9 mouse cellular contexts compared by ENCODE assay signal in the genomic region with DNA sequence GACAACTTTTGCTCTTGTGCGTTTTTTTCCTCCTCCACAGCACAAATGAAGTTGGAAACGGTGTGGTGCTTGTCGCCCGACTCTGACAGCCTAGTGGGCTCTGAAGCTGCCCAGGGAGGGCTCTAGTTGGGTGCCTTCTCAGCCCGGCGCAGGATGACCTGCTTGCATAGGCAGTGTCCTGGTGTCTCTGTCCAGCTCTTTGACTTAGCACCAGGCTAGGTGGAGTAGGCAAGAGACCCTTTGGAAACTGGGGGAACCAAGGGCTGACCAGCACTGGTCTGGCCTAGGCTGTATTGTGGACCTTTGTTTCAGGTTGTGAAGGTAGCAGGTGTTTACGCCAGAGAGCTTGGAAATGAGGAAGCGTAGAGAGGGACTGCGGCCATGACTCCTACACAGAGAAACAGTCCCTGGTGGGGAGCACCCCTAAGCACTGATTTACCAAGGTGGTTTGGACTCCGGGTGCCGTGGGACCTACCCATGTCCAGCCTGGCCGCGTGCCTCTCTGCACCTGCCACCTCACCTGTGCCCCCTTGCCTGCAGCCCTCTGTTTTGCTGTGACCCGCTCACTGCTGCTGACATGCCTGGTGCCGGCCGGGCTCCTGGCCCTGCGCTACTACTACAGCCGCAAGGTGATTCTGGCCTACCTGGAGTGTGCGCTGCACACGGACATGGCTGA. TPM values are rescaled to one million over a fixed set of nuclear protein-coding genes. Genes with fewer than 3 reads are reported as not detected.
DNase-seq lines count a peak whose midpoint lies in the region; ATAC-seq and TF ChIP-seq lines count a peak whose summit lies in the region.
"Had no signal": no experiment of that assay in that cellular context is flagged by ENCODE, and none has a peak within 500 bp of the region (broad histone marks: within the 10 kb centered on the region; RNA-seq: fewer than 3 reads in every experiment).

No protein-coding gene starts in this region.

- peak overlapping the region; percentile 50; the same call in 1 of the 2 replicates for H3K4me3 ChIP-seq in kidney, postnatal 0 days (replicated peaks; ENCODE audit: low read depth, low read length)
- H3K4me3 ChIP-seq in hindbrain, embryonic 10.5 days, result peak overlapping the region; percentile 80
- H3K4me3 ChIP-seq in midbrain, embryonic 15.5 days, result peak overlapping the region; percentile 99

- DNase-seq in kidney, postnatal 0 days (ENCODE audit: low spot score), result no peak
- DNase-seq in kidney, postnatal 10 days, result no peak
- peak; percentile 52 for DNase-seq in cerebellum, adult 9-10 months
- no peak for DNase-seq in hindbrain, embryonic 10.5 days (ENCODE audit: low spot score)
- no peak for DNase-seq in thymus, postnatal 4 days
- DNase-seq in adrenal gland, postnatal 36 days, result no peak
- no peak for DNase-seq in ovary, postnatal 36 days (ENCODE audit: low spot score)

- peaks cover 17% of the 10 kb centered on the region; the same call in 1 of the 2 replicates for H3K4me1 ChIP-seq in kidney, postnatal 0 days (replicated peaks; ENCODE audit: insufficient read depth, low read length)
- peaks cover 48% of the 10 kb centered on the region for H3K4me1 ChIP-seq in hindbrain, embryonic 10.5 days (replicated peaks)
- H3K4me1 ChIP-seq in midbrain, embryonic 15.5 days, result peaks cover 40% of the 10 kb centered on the region

- H3K9ac ChIP-seq in kidney, postnatal 0 days (ENCODE audit: low read depth, low read length), result no peak overlapping the region
- H3K9ac ChIP-seq in midbrain, embryonic 15.5 days, result peak overlapping the region; percentile 98
- H3K9ac ChIP-seq: liver, embryonic 14.5 days had no signal

- H3K27ac ChIP-seq in kidney, postnatal 0 days, result no peak overlapping the region
- no peak overlapping the region for H3K27ac ChIP-seq in hindbrain, embryonic 10.5 days
- peak overlapping the region; percentile 100 for H3K27ac ChIP-seq in midbrain, embryonic 15.5 days
- H3K27ac ChIP-seq: liver, embryonic 14.5 days had no signal

- H3K36me3 ChIP-seq in kidney, postnatal 0 days (ENCODE audit: insufficient read depth, low read length), result no peaks in the 10 kb centered on the region
- H3K36me3 ChIP-seq in hindbrain, embryonic 10.5 days, result peaks cover 34% of the 10 kb centered on the region
- peaks cover 13% of the 10 kb centered on the region; the same call in 1 of the 2 replicates for H3K36me3 ChIP-seq in midbrain, embryonic 15.5 days (replicated peaks)

- no peak for TF ChIP-seq CTCF in kidney, postnatal 0 days (IDR thresholded peaks at IDR 0.05; ENCODE audit: low read depth)

- ATAC-seq in kidney, postnatal 0 days (replicated peaks; ENCODE audit: low FRiP score, low read depth), result no peak
- ATAC-seq in midbrain, embryonic 15.5 days (replicated peaks), result no peak

- H3K9me3 ChIP-seq in kidney, postnatal 0 days (replicated peaks; ENCODE audit: low read length), result no peaks in the 10 kb centered on the region
- H3K9me3 ChIP-seq in hindbrain, embryonic 10.5 days, result no peaks in the 10 kb centered on the region
- no peaks in the 10 kb centered on the region for H3K9me3 ChIP-seq in midbrain, embryonic 15.5 days

- H3K4me2 ChIP-seq in kidney, postnatal 0 days (ENCODE audit: low read length), result peak overlapping the region; percentile 97
- peak overlapping the region; percentile 83 for H3K4me2 ChIP-seq in midbrain, embryonic 15.5 days

- WGBS in kidney, postnatal 0 days, result 72% methylated on average over 20 of the region's 20 CpGs
- WGBS in hindbrain, embryonic 10.5 days, result 70% methylated on average over 20 of the region's 20 CpGs
- WGBS in midbrain, embryonic 15.5 days, result 72% methylated on average over 20 of the region's 20 CpGs

- H3K27me3 ChIP-seq in kidney, postnatal 0 days (ENCODE audit: insufficient read depth, low read length), result peaks cover 52% of the 10 kb centered on the region
- peaks cover 58% of the 10 kb centered on the region for H3K27me3 ChIP-seq in hindbrain, embryonic 10.5 days (ENCODE audit: insufficient read depth, poor library complexity, severe bottlenecking)
- no peaks in the 10 kb centered on the region for H3K27me3 ChIP-seq in midbrain, embryonic 15.5 days (replicated peaks)

RNA-seq across cellular contexts. Expression of gene Nat8l, which starts 2.2 kb away (rescaled TPM):
- 0.17 and 0.25 TPM in 2 replicates for polyA plus RNA-seq in kidney, postnatal 0 days (2015; fragmentation: Nextera tagmentation; extraction: Ambion mirVana)
- 1.6 and 1.7 TPM in 2 replicates for polyA plus RNA-seq in hindbrain, embryonic 10.5 days (2016; fragmentation: Nextera tagmentation; extraction: Ambion mirVana)
- 5.8 and 6.0 TPM in 2 replicates for polyA plus RNA-seq in midbrain, embryonic 15.5 days (2015; fragmentation: Nextera tagmentation; extraction: Ambion mirVana)
- total RNA-seq in adrenal gland, postnatal 36 days (2021), result 10 to 100 TPM; 18.3 to 18.8 TPM

RNA-seq across cellular contexts. Expression of gene Gm1673, which starts 14.7 kb away (rescaled TPM):
- polyA plus RNA-seq in kidney, postnatal 0 days (2015; fragmentation: Nextera tagmentation; extraction: Ambion mirVana), result 85.9 and 90.0 TPM in 2 replicates
- 258 and 370 TPM in 2 replicates for polyA plus RNA-seq in hindbrain, embryonic 10.5 days (2016; fragmentation: Nextera tagmentation; extraction: Ambion mirVana)
- polyA plus RNA-seq in midbrain, embryonic 15.5 days (2015; fragmentation: Nextera tagmentation; extraction: Ambion mirVana), result 583 and 656 TPM in 2 replicates
- total RNA-seq in adrenal gland, postnatal 36 days (2021), result 10 to 100 TPM; 15.3 to 33.8 TPM
